Mouse (Mus musculus) ES-Bruce4 (cell line): ENCODE measurements at regions not wholly inside any gene's neighbourhood (a gene's known extent, or its start where the extent isn't known, plus 50 kb on each side); places are given as distances from the start of the nearest gene placed in this dataset.

ENCODE experiments used
- CTCF ChIP-seq: IDR thresholded peaks from one replicate; pipeline ENCODE4 v1.8.1; 2011; ENCODE audit warnings: low read depth, low read length
- EP300 ChIP-seq: IDR thresholded peaks from 2 replicates; pipeline ENCODE4 v1.6.1; 2011; ENCODE audit warnings: low read depth, low read length; ENCODE audit not compliant: insufficient read depth
- POLR2A ChIP-seq: IDR thresholded peaks from one replicate; pipeline ENCODE4 v1.8.1; 2011; ENCODE audit warnings: low read length; ENCODE audit not compliant: insufficient read depth

DNA sequence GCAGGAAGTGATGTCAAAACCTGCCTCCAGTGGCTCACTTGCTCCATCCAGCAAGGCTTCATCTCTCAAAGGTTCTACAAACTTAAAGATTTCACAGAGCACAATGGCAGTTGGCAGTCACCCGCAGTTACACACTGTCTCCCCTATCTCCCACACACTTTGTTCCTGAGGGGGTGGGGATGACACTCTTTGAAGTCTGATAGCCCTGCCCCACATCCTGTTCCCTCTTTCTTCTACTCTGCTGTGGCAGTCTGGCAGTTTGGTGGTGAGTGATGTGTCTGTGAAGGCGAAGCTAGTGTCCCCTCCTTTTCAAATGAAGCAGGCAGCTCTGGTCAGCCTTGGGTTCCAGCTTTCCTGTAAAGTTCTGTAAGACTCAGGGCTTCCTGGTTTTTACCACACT is 102.6 kb upstream of the Eci2 start:
- TF ChIP-seq CTCF = no peak
- TF ChIP-seq EP300 = no peak
- TF ChIP-seq POLR2A = no peak
